Mouse (Mus musculus) yolk sac, embryonic 10.5 days (tissue): ENCODE measurements at regions not wholly inside any gene's neighbourhood (a gene's known extent, or its start where the extent isn't known, plus 50 kb on each side); places are given as distances from the start of the nearest gene placed in this dataset.

Source experiments
- DNase-seq: peaks from one replicate; pipeline ENCODE4 v3.0.0-alpha.2; 2017; ENCODE audit warnings: low spot score

DNA sequence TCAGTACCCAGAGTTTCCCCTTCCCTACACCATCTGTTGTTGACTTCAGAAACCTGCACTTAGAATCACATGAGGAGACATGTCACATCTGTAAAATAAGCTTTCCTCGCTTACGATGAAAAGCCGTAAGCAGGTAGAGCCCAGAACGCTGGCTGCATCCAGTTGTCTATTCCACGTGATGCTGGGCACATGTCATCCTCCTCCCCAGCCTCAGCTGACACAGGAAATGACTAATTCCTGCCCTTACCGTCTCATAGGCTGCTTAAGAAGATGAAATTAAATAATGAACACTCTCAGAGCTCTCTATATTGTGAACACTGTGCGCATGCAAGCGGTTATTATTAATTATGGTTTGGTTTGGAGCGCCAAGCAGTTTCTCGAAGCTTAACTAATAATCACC, 83.6 kb upstream of the 3110018I06Rik start:
- DNase-seq, result no peak

DNA sequence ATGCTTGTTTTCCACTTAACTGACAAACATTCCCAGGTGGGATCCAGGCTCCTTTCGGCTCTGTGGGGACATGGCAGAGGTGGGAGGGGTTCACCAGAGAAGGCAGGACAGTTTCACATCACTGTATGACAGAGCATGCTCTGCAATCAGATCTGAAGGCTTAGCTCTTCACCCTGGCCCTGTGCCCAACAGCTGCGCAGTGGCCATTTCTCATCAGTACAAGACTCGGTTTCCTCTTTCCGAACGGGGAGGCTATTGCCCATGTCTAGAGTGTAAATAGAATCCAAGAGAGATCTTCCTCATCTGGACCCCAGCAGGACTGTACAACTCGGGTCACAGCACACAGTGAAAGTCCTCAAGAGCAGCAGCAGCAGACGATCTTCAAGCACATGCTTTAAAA, 64.5 kb upstream of the 3110018I06Rik start:
- DNase-seq, result no peak

DNA sequence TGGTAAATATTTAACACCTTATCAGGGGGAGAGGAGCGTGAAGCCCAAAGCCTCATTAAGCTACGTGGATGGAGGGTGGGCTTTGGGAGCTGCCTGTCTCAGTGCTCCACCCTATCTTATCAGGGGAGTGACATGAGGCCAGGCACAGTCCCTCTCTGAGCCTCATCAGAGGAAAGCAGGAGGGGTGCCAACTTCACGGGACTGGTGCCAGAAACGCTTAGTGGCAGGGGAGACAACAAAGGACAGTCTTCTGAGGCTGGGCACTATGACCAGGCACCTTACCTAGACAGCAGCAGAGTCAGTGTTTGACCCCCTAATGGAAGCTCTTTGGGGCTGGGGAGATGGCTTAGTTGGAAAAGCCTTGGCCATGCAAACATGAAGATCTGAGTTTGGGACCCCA, 49.9 kb upstream of the 3110018I06Rik start:
- no peak for DNase-seq
